Comparison of ENCODE assay signal across 8 mouse cellular contexts in genomic region chr3:88297321-88297851, GRCm38 (mm10). TPM values are rescaled to one million over a fixed set of nuclear protein-coding genes. Genes with fewer than 3 reads are reported as not detected.
DNase-seq lines count a peak whose midpoint lies in the region; ATAC-seq and TF ChIP-seq lines count a peak whose summit lies in the region.

No protein-coding gene starts in this region.

- no peaks in the 10 kb centered on the region for H3K27me3 ChIP-seq in heart, embryonic 12.5 days (replicated peaks)
- no peaks in the 10 kb centered on the region for H3K27me3 ChIP-seq in hindbrain, embryonic 12.5 days
- no peaks in the 10 kb centered on the region for H3K27me3 ChIP-seq in liver, embryonic 14.5 days (ENCODE audit: control insufficient read depth, insufficient read depth, low read length)

- no peak for TF ChIP-seq CTCF in liver, embryonic 14.5 days (IDR thresholded peaks at IDR 0.05; ENCODE audit: low read depth)

- H3K36me3 ChIP-seq in heart, embryonic 12.5 days = peaks cover 31% of the 10 kb centered on the region
- H3K36me3 ChIP-seq in hindbrain, embryonic 12.5 days = peaks cover 29% of the 10 kb centered on the region
- H3K36me3 ChIP-seq in liver, embryonic 14.5 days (replicated peaks; ENCODE audit: control insufficient read depth, insufficient read depth, low read depth) = peaks cover 25% of the 10 kb centered on the region

- peaks cover 14% of the 10 kb centered on the region for H3K4me1 ChIP-seq in heart, embryonic 12.5 days (replicated peaks)
- H3K4me1 ChIP-seq in hindbrain, embryonic 12.5 days = peaks cover 16% of the 10 kb centered on the region
- peaks cover 14 to 24% of the 10 kb centered on the region in 2 experiments for H3K4me1 ChIP-seq in liver, embryonic 14.5 days (replicated peaks; ENCODE audit: control insufficient read depth in 2 of 2, insufficient read depth in 2 of 2, low read length in 1 of 2)

- H3K27ac ChIP-seq in heart, embryonic 12.5 days (ENCODE audit: poor library complexity, severe bottlenecking) = peak overlapping the region; percentile 97
- peak overlapping the region; percentile 92 for H3K27ac ChIP-seq in hindbrain, embryonic 12.5 days
- H3K27ac ChIP-seq in liver, embryonic 14.5 days = peak overlapping the region; percentile 75

- TF ChIP-seq EP300 in liver, embryonic 14.5 days (IDR thresholded peaks at IDR 0.05; ENCODE audit: low read depth) = no peak

- peak overlapping the region; percentile 93 for H3K9ac ChIP-seq in heart, embryonic 12.5 days
- peak overlapping the region; percentile 88 for H3K9ac ChIP-seq in hindbrain, embryonic 12.5 days
- H3K9ac ChIP-seq in liver, embryonic 14.5 days (replicated peaks) = peak overlapping the region; percentile 78

- peak overlapping the region; percentile 77 for H3K4me2 ChIP-seq in heart, embryonic 12.5 days
- H3K4me2 ChIP-seq in hindbrain, embryonic 12.5 days (replicated peaks) = peak overlapping the region; percentile 91
- peak overlapping the region; percentile 98 for H3K4me2 ChIP-seq in liver, embryonic 14.5 days (ENCODE audit: low read depth)

- no peak for DNase-seq in heart, adult 9 months (ENCODE audit: low spot score in 2 of 2)
- DNase-seq in CD4-positive, CD25-positive, alpha-beta regulatory T cell, adult 2 months (ENCODE audit: low read depth, low spot score) = peak; percentile 79
- DNase-seq in c-Kit-positive CD71-positive TER-119-negative erythroid progenitor cells, embryonic 14.5 days (ENCODE audit: low read depth) = peak; percentile 46
- DNase-seq in liver, embryonic 14.5 days (ENCODE audit: low read depth in 3 of 3, low spot score in 3 of 3) = peak; percentile 36 to 49 (median 39)
- DNase-seq in skeletal muscle tissue, adult 2 months (ENCODE audit: low read depth, low spot score) = peak; percentile 5
- no peak for DNase-seq in adrenal gland, adult 18-20 months (ENCODE audit: low spot score in 2 of 2)

- no peak for ATAC-seq in heart, embryonic 12.5 days (ENCODE audit: insufficient number of reproducible peaks, low FRiP score)
- ATAC-seq in hindbrain, embryonic 12.5 days (ENCODE audit: low FRiP score) = no peak
- ATAC-seq in liver, embryonic 14.5 days (ENCODE audit: insufficient read depth) = peak; percentile 26; the same call in 1 of the 2 replicates

- H3K4me3 ChIP-seq in heart, embryonic 12.5 days = peak overlapping the region; percentile 86
- H3K4me3 ChIP-seq in hindbrain, embryonic 12.5 days = peak overlapping the region; percentile 83
- peak overlapping the region; percentile 71 to 82 for H3K4me3 ChIP-seq in liver, embryonic 14.5 days (ENCODE audit: insufficient read depth in 1 of 2, low read depth in 2 of 2, low read length in 2 of 2)

- WGBS in heart, embryonic 12.5 days = under 1% methylated on average over 30 of the region's 30 CpGs
- under 1% methylated on average over 30 of the region's 30 CpGs for WGBS in hindbrain, embryonic 12.5 days
- WGBS in liver, embryonic 14.5 days (ENCODE audit: insufficient replicate concordance) = under 1% methylated on average over 30 of the region's 30 CpGs

- no peaks in the 10 kb centered on the region for H3K9me3 ChIP-seq in heart, embryonic 12.5 days (replicated peaks)
- H3K9me3 ChIP-seq in hindbrain, embryonic 12.5 days (replicated peaks) = no peaks in the 10 kb centered on the region
- H3K9me3 ChIP-seq in liver, embryonic 14.5 days (ENCODE audit: control insufficient read depth, low read length) = no peaks in the 10 kb centered on the region

RNA-seq across cellular contexts. Expression of gene Cct3, which starts 0.5 kb away (rescaled TPM):
- polyA plus RNA-seq in heart, embryonic 12.5 days (2016; fragmentation: Nextera tagmentation; extraction: Ambion mirVana) = 426 and 439 TPM in 2 replicates
- polyA plus RNA-seq in hindbrain, embryonic 12.5 days (2016; fragmentation: Nextera tagmentation; extraction: Ambion mirVana) = 523 and 555 TPM in 2 replicates
- 121 and 179 TPM in 2 replicates for polyA plus RNA-seq in liver, embryonic 14.5 days (2012; rRNA removed)
- 269 and 292 TPM in 2 replicates for polyA plus RNA-seq in liver, embryonic 14.5 days (2014; fragmentation: Nextera tagmentation; extraction: Ambion mirVana)
- 100 to 1,000 TPM; 343 to 351 TPM for total RNA-seq in adrenal gland, adult 18-20 months (2021)

RNA-seq across cellular contexts. Expression of gene Tsacc, which starts 0.6 kb away (rescaled TPM):
- polyA plus RNA-seq in heart, embryonic 12.5 days (2016; fragmentation: Nextera tagmentation; extraction: Ambion mirVana) = 12.7 and 15.0 TPM in 2 replicates
- 10.1 and 11.2 TPM in 2 replicates for polyA plus RNA-seq in hindbrain, embryonic 12.5 days (2016; fragmentation: Nextera tagmentation; extraction: Ambion mirVana)
- 2.3 and 2.5 TPM in 2 replicates for polyA plus RNA-seq in liver, embryonic 14.5 days (2012; rRNA removed)
- 3.7 and 4.6 TPM in 2 replicates for polyA plus RNA-seq in liver, embryonic 14.5 days (2014; fragmentation: Nextera tagmentation; extraction: Ambion mirVana)
- total RNA-seq in adrenal gland, adult 18-20 months (2021) = 1 to 10 TPM; 8.1 to 9.6 TPM

RNA-seq across cellular contexts. Expression of gene Gm38392, which starts 10.4 kb away (rescaled TPM):
- not detected in 2 replicates for polyA plus RNA-seq in heart, embryonic 12.5 days (2016; fragmentation: Nextera tagmentation; extraction: Ambion mirVana)
- 0.22 TPM in 1 of 2 replicates, not detected in the other for polyA plus RNA-seq in hindbrain, embryonic 12.5 days (2016; fragmentation: Nextera tagmentation; extraction: Ambion mirVana)
- not detected in 2 replicates for polyA plus RNA-seq in liver, embryonic 14.5 days (2012; rRNA removed)
- polyA plus RNA-seq in liver, embryonic 14.5 days (2014; fragmentation: Nextera tagmentation; extraction: Ambion mirVana) = not detected in 2 replicates
- total RNA-seq in adrenal gland, adult 18-20 months (2021) = 1 to 10 TPM in 1 of 2 experiments, under 1 TPM in 1; 0.58 to 1.0 TPM

RNA-seq across cellular contexts. Expression of gene Glmp, which starts 27.4 kb away (rescaled TPM):
- polyA plus RNA-seq in heart, embryonic 12.5 days (2016; fragmentation: Nextera tagmentation; extraction: Ambion mirVana) = 167 and 172 TPM in 2 replicates
- polyA plus RNA-seq in hindbrain, embryonic 12.5 days (2016; fragmentation: Nextera tagmentation; extraction: Ambion mirVana) = 142 and 145 TPM in 2 replicates
- polyA plus RNA-seq in liver, embryonic 14.5 days (2012; rRNA removed) = 29.2 and 31.1 TPM in 2 replicates
- 51.6 and 52.4 TPM in 2 replicates for polyA plus RNA-seq in liver, embryonic 14.5 days (2014; fragmentation: Nextera tagmentation; extraction: Ambion mirVana)
- 100 to 1,000 TPM; 183 to 220 TPM for total RNA-seq in adrenal gland, adult 18-20 months (2021)

RNA-seq across cellular contexts. Expression of gene Tmem79, which starts 38.6 kb away (rescaled TPM):
- 1.4 and 1.9 TPM in 2 replicates for polyA plus RNA-seq in heart, embryonic 12.5 days (2016; fragmentation: Nextera tagmentation; extraction: Ambion mirVana)
- 1.7 and 2.1 TPM in 2 replicates for polyA plus RNA-seq in hindbrain, embryonic 12.5 days (2016; fragmentation: Nextera tagmentation; extraction: Ambion mirVana)
- 0.70 and 0.92 TPM in 2 replicates for polyA plus RNA-seq in liver, embryonic 14.5 days (2012; rRNA removed)
- polyA plus RNA-seq in liver, embryonic 14.5 days (2014; fragmentation: Nextera tagmentation; extraction: Ambion mirVana) = 0.92 and 1.0 TPM in 2 replicates
- total RNA-seq in adrenal gland, adult 18-20 months (2021) = 10 to 100 TPM; 10.3 to 37.6 TPM

Comparison
In these comparisons a context has a peak if more than half of its experiments do, and no peak if none do; other contexts are left out.
1. DNase-seq: peak in CD4-positive, CD25-positive, alpha-beta regulatory T cell, adult 2 months (single experiment), c-Kit-positive CD71-positive TER-119-negative erythroid progenitor cells, embryonic 14.5 days (single experiment), liver, embryonic 14.5 days (3 of 3) and skeletal muscle tissue, adult 2 months (single experiment); none in heart, adult 9 months (0 of 2) and adrenal gland, adult 18-20 months (0 of 2).
2. Peak in every context shown above with its lines, with median percentiles within 50 percentile points of each other: H3K27ac ChIP-seq, H3K4me2 ChIP-seq, H3K4me3 ChIP-seq and H3K9ac ChIP-seq.